Mouse (Mus musculus) gastrocnemius, adult 2 months (tissue): ENCODE data around the gene Arhgap15. TPM values are rescaled to one million over a fixed set of nuclear protein-coding genes. Genes with fewer than 3 reads are reported as not detected.

ENCODE experiments used
- DNase-seq: peaks from one replicate; pipeline ENCODE4 v3.0.0; 2022
- H3K27ac ChIP-seq: fragments of 200-600 bp; 2 replicates; pipeline ENCODE4 v1.8.1; 2022; ENCODE audit warnings: mild to moderate bottlenecking
- H3K4me3 ChIP-seq: fragments of 200-600 bp; 2 replicates; pipeline ENCODE4 v1.8.1; 2022; ENCODE audit warnings: mild to moderate bottlenecking, moderate library complexity
- CTCF ChIP-seq: fragments of 200-600 bp; IDR thresholded peaks from 2 replicates; pipeline ENCODE4 v1.8.1; 2022; ENCODE audit warnings: antibody characterized with exemption, mild to moderate bottlenecking, moderate library complexity
- intact Hi-C: fragments of 180-260 bp; cut with DNase I; formaldehyde crosslinking; loops from one replicate; pipeline ENCODE4 v1.15.1; 2025
- total RNA-seq, 2 experiments: library from RNA; stranded (reverse); gene quantifications; 2 replicates each; pipeline ENCODE4 v1.2.3; 2021

Gene Arhgap15
- total RNA-seq, 2 experiments from 2014 or later = 0.64 to 0.74 TPM

GRCm38 (mm10) chr2:44148550-44149100 lies 400.0 kb downstream of the Arhgap15 start:
- DNase-seq = peak; percentile 20
- peak overlapping the region; percentile 82 for H3K27ac ChIP-seq
- H3K4me3 ChIP-seq = peak overlapping the region; percentile 49
- TF ChIP-seq CTCF = no peak
- intact Hi-C loops = loop anchor here (5.0 kb wide), 1 partner anchor 46 kb away; no protein-coding TSS in a partner anchor

- H3K4me3 ChIP-seq = no peak overlapping the region
- 0 out of 2 replicates have a peak overlapping the region, but pooled peaks have one; percentile 43 for H3K27ac ChIP-seq
- no peak for TF ChIP-seq CTCF
- intact Hi-C loops = no loop called here
- DNase-seq = no peak
These were observed 403.7 kb downstream of the Arhgap15 start for GRCm38 (mm10) chr2:44152301-44152700.

- intact Hi-C loops = no loop called here
These were observed 411.7 kb downstream of the Arhgap15 start for GRCm38 (mm10) chr2:44160358-44160757.

GRCm38 (mm10) chr2:44165789-44166188 lies 417.2 kb downstream of the Arhgap15 start:
- TF ChIP-seq CTCF = no peak
- peak; percentile 48 for DNase-seq
- H3K27ac ChIP-seq = peak overlapping the region; percentile 21; the same call in 1 of the 2 replicates
- no peak overlapping the region for H3K4me3 ChIP-seq
- intact Hi-C loops = no loop called here

More at GRCm38 (mm10) chr2:44160358-44160757, 411.7 kb downstream of the Arhgap15 start:
- Histone ChIP-seq H3K4me3 (no peak overlapping the region), H3K27ac (0 out of 2 replicates have a peak overlapping the region, but pooled peaks have one; percentile 24)
- no peak for DNase-seq
- no peak for TF ChIP-seq CTCF

- DNase-seq = no peak
These were observed 418.1 kb downstream of the Arhgap15 start for GRCm38 (mm10) chr2:44166716-44167115.

GRCm38 (mm10) chr2:44184476-44184875 lies 435.9 kb downstream of the Arhgap15 start:
- no peak for TF ChIP-seq CTCF
- DNase-seq = peak; percentile 15
- intact Hi-C loops = no loop called here
- Histone ChIP-seq H3K4me3 (no peak overlapping the region), H3K27ac (no peak overlapping the region)

More at GRCm38 (mm10) chr2:44166716-44167115, 418.1 kb downstream of the Arhgap15 start:
- H3K27ac ChIP-seq = no peak overlapping the region
- H3K4me3 ChIP-seq = no peak overlapping the region
- intact Hi-C loops = no loop called here
- TF ChIP-seq CTCF = no peak

- DNase-seq = no peak
- no peak for TF ChIP-seq CTCF
- no peak overlapping the region for H3K27ac ChIP-seq
- no peak overlapping the region for H3K4me3 ChIP-seq
- intact Hi-C loops = no loop called here
These were observed 442.1 kb downstream of the Arhgap15 start for GRCm38 (mm10) chr2:44190749-44191148.

GRCm38 (mm10) chr2:44192058-44192457 lies 443.4 kb downstream of the Arhgap15 start:
- no peak for DNase-seq
- TF ChIP-seq CTCF = no peak
- no peak overlapping the region for H3K4me3 ChIP-seq
- H3K27ac ChIP-seq = no peak overlapping the region
- intact Hi-C loops = no loop called here

GRCm38 (mm10) chr2:44215506-44215905 lies 466.9 kb downstream of the Arhgap15 start:
- Histone ChIP-seq H3K4me3 (no peak overlapping the region), H3K27ac (no peak overlapping the region)
- no peak for DNase-seq
- intact Hi-C loops = no loop called here
- TF ChIP-seq CTCF = no peak

GRCm38 (mm10) chr2:44217811-44218210 lies 469.2 kb downstream of the Arhgap15 start:
- DNase-seq = no peak
- intact Hi-C loops = no loop called here
- Histone ChIP-seq H3K27ac (no peak overlapping the region), H3K4me3 (no peak overlapping the region)
- TF ChIP-seq CTCF = no peak

- intact Hi-C loops = no loop called here
- H3K4me3 ChIP-seq = no peak overlapping the region
- no peak for DNase-seq
- no peak for TF ChIP-seq CTCF
- no peak overlapping the region for H3K27ac ChIP-seq
These were observed 469.7 kb downstream of the Arhgap15 start for GRCm38 (mm10) chr2:44218317-44218716.

- peak overlapping the region; percentile 41 for H3K27ac ChIP-seq
- DNase-seq = peak; percentile 16
These were observed 473.1 kb downstream of the Arhgap15 start for GRCm38 (mm10) chr2:44221686-44222085.

GRCm38 (mm10) chr2:44222176-44222753 lies 473.6 kb downstream of the Arhgap15 start:
- Histone ChIP-seq H3K4me3 (peak overlapping the region; percentile 41), H3K27ac (peak overlapping the region; percentile 35; the same call in 1 of the 2 replicates)
- no peak for TF ChIP-seq CTCF
- intact Hi-C loops = no loop called here
- no peak for DNase-seq

More at GRCm38 (mm10) chr2:44221686-44222085, 473.1 kb downstream of the Arhgap15 start:
- no peak for TF ChIP-seq CTCF
- H3K4me3 ChIP-seq = peak overlapping the region; percentile 41
- intact Hi-C loops = no loop called here
